Mouse (Mus musculus): Measurements from ENCODE around the gene Kif1a.

Kif1a gene

GRCm38 (mm10) chr1:93029387-93029786 lies 72.4 kb downstream of the Kif1a start:
- no peak for DNase-seq (ENCODE audit: extremely low spot score, low read depth, low spot score)

DNA sequence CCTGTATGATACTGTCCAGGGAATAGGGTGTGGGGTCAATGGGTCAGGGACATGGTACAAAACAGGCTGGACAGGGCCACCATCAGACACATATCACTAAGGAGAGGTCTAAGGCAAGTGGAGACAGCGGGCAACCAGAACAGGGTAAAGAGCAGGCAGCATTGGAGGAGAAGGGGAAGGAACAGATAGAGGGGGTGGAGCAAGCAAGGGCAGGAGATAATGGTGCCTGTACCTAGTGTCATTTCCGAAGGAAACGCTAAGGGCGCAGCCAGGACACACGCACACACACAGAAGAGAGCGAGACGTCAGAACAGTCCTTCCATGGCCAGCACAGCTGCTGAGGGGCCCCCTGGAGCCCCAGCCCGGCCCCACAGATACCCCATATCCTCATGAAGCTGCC lies 75.2 kb downstream of the Kif1a start:
- DNase-seq (ENCODE audit: extremely low spot score, low read depth, low spot score), result no peak

DNA sequence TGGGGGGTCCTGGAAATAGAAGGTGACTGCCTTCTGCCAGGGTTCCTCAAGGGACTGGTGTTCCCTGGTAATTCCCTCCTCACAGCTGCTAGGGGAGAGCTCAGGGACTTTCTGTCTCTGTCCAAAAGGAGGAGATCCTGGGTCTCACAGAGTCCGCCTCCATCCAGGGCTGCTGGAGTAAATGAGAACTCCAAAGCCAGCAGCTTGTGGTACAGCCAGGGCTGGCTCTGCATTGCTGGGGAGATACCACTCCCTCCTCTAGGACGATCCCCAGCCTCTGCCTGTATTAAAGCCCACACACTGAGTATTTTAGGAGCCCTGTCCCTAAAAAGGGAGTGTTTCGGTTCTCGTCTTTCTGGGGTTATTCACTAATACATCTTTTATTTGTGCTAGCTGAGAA lies 81.1 kb downstream of the Kif1a start:
- no peak for DNase-seq (ENCODE audit: extremely low spot score, low read depth, low spot score)

DNA sequence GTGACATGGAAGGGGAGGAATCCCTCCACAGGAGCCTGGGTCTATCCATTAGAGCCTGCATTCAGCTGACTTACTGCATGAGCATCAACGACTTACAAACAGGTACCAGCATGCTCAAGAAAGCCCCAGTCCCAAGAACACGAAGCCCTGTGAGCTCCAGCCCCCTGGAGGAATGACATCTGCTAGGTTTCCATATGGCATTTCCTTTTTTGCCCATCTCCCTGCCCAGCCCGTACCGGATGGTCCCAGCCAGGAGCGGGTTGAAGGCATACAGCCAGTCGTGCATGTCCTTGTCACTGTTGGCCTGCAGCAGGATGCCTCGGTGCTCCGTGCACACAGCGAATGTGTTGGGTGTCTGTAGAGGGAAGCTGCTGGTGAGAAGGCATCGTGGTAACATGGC lies 83.0 kb downstream of the Kif1a start:
- DNase-seq (ENCODE audit: extremely low spot score, low read depth, low spot score), result no peak

DNA sequence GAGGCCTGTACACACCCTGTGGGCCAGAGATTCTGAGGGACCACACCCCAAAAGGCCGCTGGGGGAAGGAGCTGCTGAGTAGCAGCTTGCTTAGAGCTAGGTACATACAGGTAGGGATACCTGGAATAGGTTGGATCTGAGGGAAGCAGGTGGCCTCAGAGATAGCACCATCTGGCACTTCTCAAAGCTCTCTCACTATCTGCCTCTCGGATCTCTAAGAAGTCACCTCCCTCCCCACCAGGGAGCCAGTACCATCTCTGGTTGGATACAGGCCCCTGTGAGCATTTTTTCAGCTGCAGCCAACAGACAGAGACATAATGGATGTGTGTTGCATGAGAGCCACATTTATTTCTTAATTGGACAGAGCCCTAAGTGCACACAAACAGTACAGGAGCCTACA lies 86.6 kb downstream of the Kif1a start:
- no peak for DNase-seq (ENCODE audit: extremely low spot score, low read depth, low spot score)

GRCm38 (mm10) chr1:93014460-93014859 lies 87.3 kb downstream of the Kif1a start:
- DNase-seq (ENCODE audit: extremely low spot score, low read depth, low spot score), result peak; percentile 16

DNA sequence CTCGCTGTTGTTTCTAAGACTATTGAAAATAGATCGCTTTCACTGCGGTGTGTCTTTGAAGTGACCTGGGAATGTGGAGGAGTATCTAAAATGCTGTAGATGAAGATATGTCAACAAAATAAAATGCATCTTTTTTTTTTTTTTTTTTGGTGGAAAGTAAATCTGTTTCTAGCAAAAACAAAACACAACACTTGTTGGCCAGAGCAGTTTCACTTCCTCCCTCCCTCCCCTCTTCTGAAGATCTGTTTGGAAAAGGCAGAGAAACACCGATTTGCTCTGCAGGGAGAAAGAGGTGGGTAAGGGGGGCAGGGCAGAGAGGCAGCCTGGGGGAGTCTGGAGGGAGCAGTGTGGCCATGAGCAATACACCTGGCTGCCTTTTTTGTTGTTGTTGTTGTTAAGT lies 88.4 kb downstream of the Kif1a start:
- DNase-seq (ENCODE audit: extremely low spot score, low read depth, low spot score), result no peak

- no peak for DNase-seq (ENCODE audit: extremely low spot score, low read depth, low spot score)
These were observed 89.6 kb downstream of the Kif1a start for GRCm38 (mm10) chr1:93012103-93012585.

DNA sequence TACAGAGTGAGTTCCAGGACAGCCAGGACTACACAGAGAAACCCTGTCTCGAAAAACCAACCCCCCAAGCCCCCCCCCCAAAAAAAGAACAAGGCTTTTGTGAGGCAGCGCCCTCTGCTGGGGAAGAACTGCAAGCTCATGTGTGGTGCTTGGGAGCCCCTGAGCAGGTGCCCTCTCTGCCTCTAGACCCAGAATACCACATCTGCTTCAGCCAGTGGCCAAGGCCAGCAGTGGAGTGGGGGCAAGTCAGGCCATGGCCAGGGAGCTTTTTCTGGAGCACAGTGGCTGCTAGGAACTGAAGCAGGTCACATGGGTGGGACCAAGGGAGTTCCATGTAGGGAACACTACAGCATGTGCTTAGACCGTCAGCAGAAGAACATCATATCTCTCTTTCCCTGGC lies 91.0 kb downstream of the Kif1a start:
- no peak for DNase-seq (ENCODE audit: extremely low spot score, low read depth, low spot score)

DNA sequence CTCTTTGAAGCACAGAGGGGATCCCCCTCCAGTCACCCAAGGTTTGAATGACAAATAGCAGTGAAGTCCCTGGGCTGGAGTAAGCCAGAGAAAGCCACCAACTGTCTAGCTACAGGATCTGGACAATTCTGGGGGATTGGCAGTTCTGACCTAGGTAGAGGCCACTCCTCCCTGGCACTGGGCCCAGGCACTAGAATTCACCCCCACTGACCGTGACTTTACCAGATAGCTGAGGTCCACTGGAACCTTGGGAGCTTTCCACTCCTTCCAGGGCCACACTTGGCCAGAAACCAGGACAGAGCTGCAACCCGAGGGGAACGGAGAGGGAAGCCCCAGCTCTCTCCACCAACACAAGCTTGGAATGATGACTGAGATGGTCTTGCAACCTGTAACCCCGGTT lies 92.6 kb downstream of the Kif1a start:
- DNase-seq (ENCODE audit: extremely low spot score, low read depth, low spot score), result no peak

- no peak for DNase-seq (ENCODE audit: extremely low spot score, low read depth, low spot score)
These were observed 95.7 kb downstream of the Kif1a start, which contains the start of gene Aqp12 for GRCm38 (mm10) chr1:93006061-93006460. Gene Aqp12, plus strand, starts transcription at chr1:93006334.

GRCm38 (mm10) chr1:92992880-92993279 lies 108.9 kb downstream of the Kif1a start:
- DNase-seq (ENCODE audit: extremely low spot score, low read depth, low spot score), result no peak

- no peak for DNase-seq (ENCODE audit: extremely low spot score, low read depth, low spot score)
These were observed 109.4 kb downstream of the Kif1a start for GRCm38 (mm10) chr1:92992214-92992855.

DNA sequence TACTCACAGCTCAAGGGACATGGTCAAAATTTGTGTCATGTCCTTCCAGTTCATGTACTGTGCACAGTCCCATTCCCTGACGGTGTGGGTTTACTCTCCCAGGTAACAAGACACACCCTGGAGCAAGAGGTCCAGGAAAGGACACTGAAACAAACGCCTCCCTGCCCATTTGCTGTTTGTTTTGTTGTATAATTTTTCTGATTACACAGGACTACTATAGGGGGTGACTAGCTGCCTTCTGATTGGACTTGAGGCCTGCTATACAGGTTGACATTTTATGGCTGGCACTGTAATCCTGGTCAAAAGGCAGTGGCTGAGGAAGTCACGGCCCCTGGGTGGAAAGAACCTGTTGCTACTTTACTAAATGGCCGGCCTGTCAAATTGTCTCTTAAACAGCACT lies 111.9 kb downstream of the Kif1a start:
- no peak for DNase-seq (ENCODE audit: extremely low spot score, low read depth, low spot score)

DNA sequence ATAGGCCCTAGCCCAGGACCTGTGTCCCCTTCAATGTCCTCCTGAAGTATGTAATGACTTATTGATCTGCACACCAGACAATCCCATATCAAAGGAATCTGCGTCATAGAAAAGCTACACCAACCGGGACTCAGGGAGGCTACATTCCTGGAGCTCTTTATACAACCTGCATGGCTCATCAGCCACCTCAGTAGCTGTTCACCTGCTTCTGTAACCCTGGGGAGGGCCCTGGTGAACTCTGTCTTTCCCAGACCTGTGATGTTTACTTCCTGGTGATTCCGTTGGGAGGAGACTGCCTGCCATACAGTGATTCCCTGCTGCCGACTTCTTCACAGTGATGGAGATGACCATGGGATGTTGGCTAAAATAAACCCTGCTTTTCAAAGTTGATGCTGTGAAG lies 112.9 kb downstream of the Kif1a start:
- no peak for DNase-seq (ENCODE audit: extremely low spot score, low read depth, low spot score)

GRCm38 (mm10) chr1:92984999-92985398 lies 116.8 kb downstream of the Kif1a start:
- no peak for DNase-seq (ENCODE audit: extremely low spot score, low read depth, low spot score)

DNA sequence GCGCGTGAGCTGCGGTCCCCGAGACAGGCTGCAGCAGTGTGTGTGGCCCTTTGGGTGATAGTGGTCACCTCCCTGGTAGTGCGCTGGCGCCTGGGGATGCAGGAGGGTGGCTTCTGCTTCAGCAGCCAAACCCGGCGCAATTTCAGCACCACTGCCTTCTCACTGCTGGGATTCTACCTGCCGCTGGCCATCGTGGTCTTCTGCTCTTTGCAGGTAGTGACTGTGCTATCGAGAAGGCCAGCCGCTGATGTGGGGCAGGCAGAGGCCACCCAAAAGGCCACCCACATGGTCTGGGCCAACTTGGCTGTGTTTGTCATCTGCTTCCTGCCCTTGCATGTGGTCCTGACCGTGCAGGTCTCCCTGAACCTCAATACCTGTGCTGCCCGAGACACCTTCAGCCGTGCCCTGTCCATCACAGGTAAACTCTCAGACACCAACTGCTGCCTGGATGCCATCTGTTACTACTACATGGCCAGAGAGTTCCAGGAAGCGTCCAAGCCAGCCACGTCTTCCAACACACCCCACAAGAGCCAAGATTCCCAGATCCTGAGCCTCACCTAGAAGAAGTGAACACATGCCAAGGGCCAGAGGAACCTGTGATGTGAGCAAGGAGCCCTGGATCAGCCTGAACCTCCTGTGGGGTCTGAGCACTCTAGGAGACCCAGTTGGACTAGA lies 118.7 kb downstream of the Kif1a start:
- DNase-seq (ENCODE audit: extremely low spot score, low read depth, low spot score), result no peak

- DNase-seq (ENCODE audit: extremely low spot score, low read depth, low spot score), result no peak
These were observed 120.5 kb downstream of the Kif1a start for GRCm38 (mm10) chr1:92981056-92981845.

GRCm38 (mm10) chr1:92979073-92979602 lies 122.6 kb downstream of the Kif1a start:
- DNase-seq (ENCODE audit: extremely low spot score, low read depth, low spot score), result no peak

DNA sequence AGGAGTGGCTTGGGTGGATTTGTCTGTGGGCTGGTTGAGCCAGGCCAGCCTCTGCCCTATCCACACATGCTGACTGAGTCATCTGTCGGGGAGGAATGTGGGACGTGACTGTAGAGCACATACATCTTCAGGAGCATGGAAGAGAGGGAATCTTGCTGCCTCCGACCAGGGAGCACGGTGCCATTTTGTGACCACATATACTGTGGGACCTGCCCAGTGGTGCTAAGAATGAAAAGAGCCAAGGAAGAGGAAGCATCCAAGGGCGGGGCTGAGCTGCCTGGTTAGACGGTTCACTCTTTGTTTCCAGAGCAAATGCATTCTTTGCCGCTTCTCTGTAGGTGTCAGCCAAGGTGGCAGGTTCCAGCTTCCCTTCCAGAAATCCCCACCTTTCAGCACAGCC lies 123.1 kb downstream of the Kif1a start:
- no peak for DNase-seq (ENCODE audit: extremely low spot score, low read depth, low spot score)

DNA sequence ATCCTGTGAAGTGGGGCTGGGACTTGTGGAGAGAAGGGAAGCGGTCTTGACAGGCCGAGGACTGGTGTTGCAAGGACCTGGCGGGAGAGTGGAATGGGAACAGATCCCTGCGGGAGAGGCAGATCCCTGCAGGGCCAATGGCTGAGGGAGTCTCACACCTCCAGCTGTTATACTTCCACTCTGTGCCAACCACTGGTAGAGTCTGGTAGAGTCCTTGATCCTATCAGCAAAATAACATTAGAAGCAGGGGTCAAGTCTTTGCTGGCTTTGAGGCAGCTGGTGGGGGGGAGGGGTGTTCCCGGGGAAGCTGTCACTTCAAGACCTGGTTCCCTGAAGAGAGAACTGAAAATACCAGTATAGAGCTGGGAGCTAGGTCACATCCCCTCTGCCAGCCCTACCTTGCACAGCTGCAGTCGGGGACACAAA lies 125.6 kb downstream of the Kif1a start:
- no peak for DNase-seq (ENCODE audit: extremely low spot score, low read depth, low spot score)

DNA sequence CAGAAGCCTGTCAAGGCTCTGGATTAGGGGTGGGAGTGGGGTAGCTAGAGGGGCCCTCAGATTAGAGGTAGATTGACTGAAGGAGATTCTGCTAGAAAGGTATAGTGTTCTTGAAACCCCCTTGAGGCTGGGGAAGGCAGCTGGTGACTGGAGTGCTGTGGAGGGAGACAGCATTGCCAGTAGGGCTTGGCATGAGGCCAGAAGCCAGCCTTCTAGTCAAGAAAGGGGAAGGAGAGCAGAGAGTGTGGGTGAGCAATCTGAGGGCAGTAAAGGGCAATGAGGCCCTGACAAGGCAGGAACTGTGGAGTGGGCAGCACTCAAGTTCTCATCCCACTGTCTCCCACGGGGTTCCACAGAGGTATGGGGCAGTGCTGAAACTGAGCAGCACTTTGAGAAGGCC lies 128.9 kb downstream of the Kif1a start:
- no peak for DNase-seq (ENCODE audit: extremely low spot score, low read depth, low spot score)
